Mouse (Mus musculus): ENCODE results near the gene Rnf31. TPM values are rescaled to one million over a fixed set of nuclear protein-coding genes. Genes with fewer than 3 reads are reported as not detected.

Gene Rnf31
- total RNA-seq, 2 experiments from 2014 or later: 25.4 to 29.9 TPM

GRCm38 (mm10) chr14:55604823-55605222, 13.3 kb downstream of the Rnf31 start:
- DNase-seq: no peak

GRCm38 (mm10) chr14:55605743-55606459, 14.4 kb downstream of the Rnf31 start:
- DNase-seq: no peak

DNA sequence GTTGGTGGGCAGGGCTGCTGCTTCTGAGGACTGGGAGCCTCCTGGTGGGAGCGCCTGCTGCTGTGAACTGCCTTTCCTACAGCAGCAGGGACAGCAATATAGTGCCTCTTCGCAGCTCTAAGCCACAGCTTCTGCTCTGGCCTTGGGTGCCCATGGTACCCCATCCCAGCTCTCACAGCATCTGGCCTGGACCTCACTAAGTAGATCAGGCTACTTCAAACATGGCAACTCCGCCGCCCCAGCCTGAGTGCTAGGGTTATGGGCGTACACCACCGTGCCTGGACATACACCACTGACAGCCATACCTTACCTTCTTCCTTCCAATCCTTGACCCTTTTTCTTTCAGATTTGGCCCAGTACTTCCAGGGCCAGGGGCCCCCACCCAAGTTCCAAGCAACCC, 16.8 kb downstream of the Rnf31 start:
- DNase-seq: no peak

DNA sequence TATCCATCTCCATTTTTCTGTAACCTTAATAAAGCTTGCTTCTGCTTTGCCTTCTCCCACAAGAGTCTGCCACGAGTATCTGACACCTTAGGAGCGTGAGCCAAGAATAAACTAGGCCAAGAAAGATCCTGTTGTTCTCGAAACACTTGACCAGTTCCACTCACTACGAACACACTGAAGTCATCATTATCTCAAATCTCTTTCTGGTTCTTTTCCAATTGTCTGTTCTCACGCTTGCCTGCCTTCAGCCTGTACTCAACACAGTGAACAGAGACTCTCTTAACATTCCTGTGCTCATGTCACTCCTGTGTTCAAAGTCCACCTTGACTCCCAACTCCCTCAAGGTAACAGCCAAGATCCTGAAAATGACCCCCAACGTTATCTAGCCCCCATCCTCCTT, 21.8 kb downstream of the Rnf31 start:
- no peak for DNase-seq

- DNase-seq: no peak
Observed at GRCm38 (mm10) chr14:55614565-55615178, 23.2 kb downstream of the Rnf31 start.

GRCm38 (mm10) chr14:55615876-55616275, 24.4 kb downstream of the Rnf31 start:
- DNase-seq: no peak

DNA sequence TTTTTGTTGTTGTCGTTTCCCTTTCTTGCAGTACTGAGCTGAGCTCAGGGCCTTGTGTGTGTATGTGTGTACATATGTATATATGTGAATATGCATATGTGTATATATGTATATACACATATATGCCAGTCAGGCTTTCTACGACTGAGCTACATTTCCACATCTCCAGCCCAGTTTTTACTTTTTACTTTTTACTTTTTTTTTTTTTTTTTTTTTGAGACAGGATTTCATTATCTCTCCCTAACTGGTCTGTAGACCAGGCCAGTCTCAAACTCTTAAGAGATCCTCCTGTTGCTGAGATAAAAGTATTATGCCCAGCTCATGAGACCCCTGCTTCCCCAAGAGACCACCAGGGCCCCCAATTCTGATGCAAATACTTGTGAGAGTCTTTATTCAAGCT, 25.3 kb downstream of the Rnf31 start:
- no peak for DNase-seq

DNA sequence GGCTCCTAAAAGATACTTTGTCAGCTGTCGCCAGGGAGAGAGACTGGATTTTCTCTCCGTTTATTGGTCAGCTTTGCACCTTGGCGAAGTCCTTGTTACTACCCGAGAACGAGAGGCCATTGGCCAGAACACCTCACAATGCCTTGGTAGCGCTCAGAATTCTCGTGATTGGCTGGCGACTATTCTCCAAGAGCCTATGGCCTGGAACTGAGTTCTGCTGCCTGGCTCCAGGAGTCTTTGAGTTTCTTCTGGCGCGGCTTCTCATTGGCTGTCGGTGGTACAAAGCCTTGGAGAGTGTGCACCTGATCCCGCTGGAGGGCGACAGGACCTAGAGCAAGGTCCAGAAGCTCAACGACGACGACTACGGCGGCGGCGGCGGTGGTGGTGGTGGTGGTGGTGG, 26.3 kb downstream of the Rnf31 start, which contains the start of gene Rec8:
TSS of gene Rec8 (plus strand) at position 216 of the 400 bp plus-strand sequence.
- peak in 1 of 2 experiments; percentile 18 for DNase-seq

DNA sequence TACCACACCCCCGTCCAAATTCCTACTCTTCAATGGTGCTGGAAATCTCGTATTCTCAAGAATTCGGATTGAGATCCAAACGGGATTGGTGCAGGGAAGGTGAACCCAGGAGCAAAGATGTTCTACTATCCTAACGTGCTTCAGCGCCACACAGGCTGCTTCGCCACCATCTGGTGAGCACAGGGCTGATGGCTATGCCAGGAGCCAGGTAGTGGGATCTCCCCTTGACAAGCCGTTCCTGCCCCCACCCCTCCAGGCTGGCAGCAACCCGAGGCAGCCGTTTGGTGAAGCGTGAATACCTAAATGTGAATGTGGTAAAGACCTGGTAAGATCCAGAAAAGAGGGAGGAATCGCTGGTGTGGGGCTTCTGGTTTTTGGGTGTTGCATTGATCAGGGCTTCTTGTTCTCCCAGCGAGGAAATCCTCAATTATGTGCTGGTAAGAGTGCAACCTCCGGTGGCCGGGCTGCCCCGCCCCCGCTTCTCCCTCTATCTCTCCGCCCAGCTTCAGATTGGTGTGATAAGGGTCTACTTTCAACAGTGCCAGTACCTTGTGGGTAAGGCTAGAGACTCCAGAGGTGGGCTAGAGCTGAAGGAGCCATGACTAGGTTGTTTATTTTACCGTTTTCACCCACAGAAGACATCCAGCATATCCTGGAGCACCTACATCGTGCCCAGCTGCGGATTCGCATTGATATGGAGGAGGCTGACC, 27.1 kb downstream of the Rnf31 start:
- no peak for DNase-seq

DNA sequence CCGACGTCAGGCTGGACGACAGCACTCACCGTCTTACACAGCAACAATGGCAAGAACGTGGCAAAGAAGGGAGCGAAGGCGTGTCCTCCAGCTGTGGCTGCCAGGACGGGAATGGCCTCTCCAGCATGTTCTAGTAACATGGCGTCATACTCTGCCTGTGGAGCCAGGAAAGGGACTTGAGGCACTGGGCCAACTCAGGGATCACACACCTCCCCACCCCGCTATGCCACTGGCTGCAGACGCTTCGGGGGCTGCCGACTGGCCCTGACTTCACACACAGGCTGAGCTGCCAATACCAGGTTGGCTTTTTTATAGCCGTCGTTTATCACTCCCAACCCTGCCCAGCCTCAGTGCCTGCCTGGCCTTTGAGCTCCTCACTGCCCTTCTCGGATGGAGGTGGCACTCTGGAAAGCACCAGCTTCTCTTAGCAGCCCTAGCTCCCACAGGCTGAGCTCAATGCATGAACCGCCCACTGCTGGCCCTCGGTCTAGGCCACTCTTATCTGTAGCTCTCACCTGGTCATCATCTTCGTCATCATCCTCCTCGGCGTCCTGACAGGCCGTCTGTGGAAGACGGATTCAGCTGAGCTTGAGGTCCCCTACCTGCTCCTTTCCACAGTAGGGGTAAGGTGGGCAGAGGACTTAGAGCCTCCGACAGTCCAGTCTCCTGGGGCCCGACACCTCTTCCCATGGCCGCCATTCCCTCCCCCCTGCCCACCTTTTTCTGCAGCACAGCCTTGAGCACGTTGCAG, 36.7 kb downstream of the Rnf31 start:
- DNase-seq: peak; percentile 27 to 52

GRCm38 (mm10) chr14:55629312-55629711, 37.8 kb downstream of the Rnf31 start:
- DNase-seq: peak; percentile 37 to 76

DNA sequence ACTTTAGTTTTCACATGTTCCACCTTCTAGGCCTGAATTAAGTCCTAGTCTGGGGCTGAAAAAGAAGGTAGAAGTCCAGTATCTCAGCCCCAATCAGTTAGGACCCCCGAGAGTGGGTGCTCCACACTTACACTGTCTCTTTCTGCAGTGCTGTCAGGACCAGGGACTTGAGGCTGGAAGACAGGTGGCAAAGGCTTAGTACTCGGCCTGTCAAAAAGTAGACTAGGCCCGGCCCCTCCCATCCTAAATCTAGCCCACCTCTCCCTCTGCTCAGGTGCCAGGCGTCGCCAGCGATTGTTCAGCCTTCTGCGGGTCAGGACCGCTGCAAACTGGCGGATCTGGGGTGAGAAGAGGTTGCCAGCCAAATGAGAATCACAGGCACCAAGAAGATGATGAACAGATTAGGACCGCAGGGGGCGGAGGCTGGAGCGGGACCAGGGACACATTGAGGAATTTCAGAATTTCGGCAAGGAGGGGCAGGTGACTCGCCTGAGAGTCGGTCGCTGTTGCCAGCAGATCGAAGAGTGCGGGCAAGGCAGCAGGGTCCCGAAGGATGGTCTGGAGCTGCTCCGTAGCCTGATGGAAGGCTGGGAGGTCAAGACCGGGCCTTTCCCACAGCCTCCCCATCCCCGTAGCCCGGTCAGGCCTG, 43.5 kb downstream of the Rnf31 start:
- peak in 1 of 2 experiments; percentile 50 for DNase-seq

DNA sequence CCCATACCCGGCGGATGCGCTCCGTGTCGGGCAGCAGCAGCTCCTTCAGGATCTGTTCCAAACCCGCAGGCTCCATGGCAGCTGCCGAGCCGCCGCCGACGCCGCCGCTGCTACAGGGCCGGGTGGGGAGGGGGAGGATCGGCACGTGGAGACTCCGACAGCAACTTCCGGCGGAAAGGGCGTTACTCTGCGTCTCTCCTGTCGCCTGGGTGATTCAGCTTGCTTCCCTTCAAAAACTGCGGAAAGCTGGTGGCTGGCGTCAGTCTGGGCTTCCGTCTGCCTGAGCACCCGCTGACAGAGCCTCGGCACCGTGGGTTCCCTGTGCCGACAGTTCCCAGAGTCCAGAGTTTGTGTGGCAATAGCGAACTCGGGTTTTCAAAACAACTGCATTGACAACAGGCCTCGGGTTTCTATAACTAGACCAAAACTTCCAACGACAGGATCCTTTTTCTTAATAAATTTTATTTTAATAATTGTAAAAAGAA, 44.1 kb downstream of the Rnf31 start, which contains the start of gene Ipo4:
TSS of gene Ipo4 (minus strand) at position 435 of the 485 bp plus-strand sequence.
- peak; percentile 92 to 95 for DNase-seq

GRCm38 (mm10) chr14:55637795-55638194, 46.3 kb downstream of the Rnf31 start, which contains the start of gene Gm49378:
Gene Gm49378 (minus strand): TSS chr14:55637895.
- no peak for DNase-seq

- DNase-seq: no peak
Observed at GRCm38 (mm10) chr14:55640816-55641215, 49.3 kb downstream of the Rnf31 start.

DNA sequence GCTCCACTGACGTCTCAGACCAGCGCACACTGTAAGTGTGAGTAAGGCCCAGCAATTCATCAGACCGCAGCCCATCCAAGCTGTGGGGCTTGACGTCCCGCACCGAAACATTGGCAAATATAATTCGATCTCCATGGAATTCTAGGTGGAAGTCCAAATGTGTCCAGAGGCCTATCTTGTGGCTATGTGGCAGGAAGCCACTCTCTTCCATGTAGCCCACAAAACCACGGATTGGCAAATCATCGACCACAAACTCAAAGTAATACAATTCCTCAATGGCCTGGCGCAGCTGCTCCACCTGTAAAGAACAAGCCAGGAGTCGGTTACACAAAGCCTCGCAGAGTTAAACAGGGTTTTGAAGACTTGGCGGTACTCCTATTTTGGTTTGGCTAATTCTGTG, 49.8 kb downstream of the Rnf31 start:
- no peak for DNase-seq

DNA sequence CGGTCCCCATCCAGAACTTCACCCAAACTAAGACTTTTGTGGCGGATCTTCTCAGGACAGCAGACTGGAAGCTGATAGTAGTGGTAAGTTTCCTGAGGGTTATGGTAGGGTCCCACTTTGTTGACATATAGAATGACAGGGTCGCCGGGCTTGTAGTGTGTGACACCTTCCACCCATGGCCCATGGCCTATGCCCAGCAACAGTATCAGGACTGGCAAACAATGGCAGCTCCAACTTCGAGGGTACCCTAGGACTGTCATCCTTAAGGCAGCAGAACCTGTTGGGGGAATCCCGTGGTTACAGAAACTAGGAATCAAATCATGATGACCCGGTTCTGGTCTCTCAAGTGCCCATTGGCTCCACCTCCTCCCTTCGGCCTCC, 51.2 kb downstream of the Rnf31 start:
- no peak for DNase-seq

- DNase-seq: peak; percentile 91 to 94
Observed at GRCm38 (mm10) chr14:55643060-55643907, 51.8 kb downstream of the Rnf31 start, which contains the start of gene Tm9sf1. Gene Tm9sf1 (minus strand): TSS chr14:55643806.

DNA sequence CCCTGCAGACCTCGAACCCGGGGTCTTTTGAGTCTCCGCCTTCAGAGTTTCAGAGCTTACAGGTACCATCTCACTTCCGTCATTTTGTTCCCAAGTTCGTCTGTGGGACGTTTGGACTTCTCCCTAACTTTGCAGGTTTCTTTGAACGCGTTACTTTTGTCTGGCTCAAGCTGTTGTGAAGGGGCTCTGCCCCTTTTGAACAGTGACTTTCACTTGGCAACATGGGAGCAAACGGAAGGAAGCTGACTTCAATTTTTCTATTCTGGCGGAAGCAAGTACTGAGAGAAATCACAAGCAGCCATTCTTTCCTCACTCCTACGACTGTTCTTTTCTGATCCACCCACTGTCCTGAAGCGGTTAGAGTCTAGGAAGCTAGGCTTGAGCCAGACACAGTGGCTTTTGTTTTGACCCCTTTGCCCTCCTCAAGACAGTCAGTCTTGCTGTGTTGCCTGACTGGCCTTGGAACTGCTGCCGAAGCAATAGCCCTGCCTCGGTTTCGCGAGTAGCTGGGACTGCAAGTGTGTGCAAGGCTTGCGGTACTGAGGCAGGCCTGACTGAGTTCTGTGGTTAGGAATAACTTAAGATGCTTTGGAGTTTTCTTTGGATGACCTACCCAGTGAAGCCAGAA, 52.9 kb downstream of the Rnf31 start:
- peak; percentile 27 to 28 for DNase-seq

DNA sequence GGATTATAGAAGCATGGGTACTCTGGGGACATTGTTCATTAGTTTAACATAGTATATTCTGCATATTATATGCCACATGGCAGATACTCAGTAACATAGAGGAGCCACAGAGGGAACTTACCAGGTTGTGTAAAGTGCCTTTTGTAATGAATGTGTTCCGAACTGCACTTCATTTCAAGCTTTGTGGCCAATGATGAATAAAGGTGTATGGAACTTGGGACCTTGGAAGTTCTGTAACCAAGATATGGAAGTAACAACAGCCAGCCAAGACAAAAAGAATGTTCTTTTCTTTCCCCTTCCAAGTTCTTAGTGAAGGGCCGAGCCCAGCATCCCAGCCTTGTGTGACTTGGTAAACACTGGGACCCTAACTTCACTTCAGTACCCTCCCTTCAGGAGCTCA, 58.4 kb downstream of the Rnf31 start, which contains the start of gene Tssk4:
TSS of gene Tssk4 (plus strand) at position 301 of the 400 bp plus-strand sequence.
- DNase-seq: no peak

Data from heart, adult 18-20 months (tissue).